Mouse (Mus musculus) urinary bladder, postnatal 36 days (tissue): ENCODE results near the gene Acat1.

Source experiments
- DNase-seq, 2 experiments: peaks; one replicate each; pipeline ENCODE4 v3.0.0; 2022; ENCODE audit warnings: low spot score in 2 of 2, mixed read lengths in 1 of 2

Acat1 gene

GRCm38 (mm10) chr9:53609968-53610781, at the start of gene Acat1:
TSS of gene Acat1 (minus strand) at chr9:53610382.
- DNase-seq, result peak; percentile 91 to 96

- no peak for DNase-seq
These were observed 24.6 kb upstream of the Acat1 start for GRCm38 (mm10) chr9:53634796-53635195.

- no peak for DNase-seq
These were observed 5.1 kb upstream of the Acat1 start for GRCm38 (mm10) chr9:53615246-53615645.

- no peak for DNase-seq
These were observed 4.1 kb upstream of the Acat1 start for GRCm38 (mm10) chr9:53614286-53614685.

- DNase-seq, result no peak
These were observed 745 bp downstream of the Acat1 start for GRCm38 (mm10) chr9:53609306-53609967.

GRCm38 (mm10) chr9:53607816-53608215, 2.4 kb downstream of the Acat1 start:
- DNase-seq, result no peak

GRCm38 (mm10) chr9:53607192-53607591, 3.0 kb downstream of the Acat1 start:
- DNase-seq, result no peak

- no peak for DNase-seq
These were observed 5.2 kb downstream of the Acat1 start for GRCm38 (mm10) chr9:53604954-53605353.

GRCm38 (mm10) chr9:53603849-53604248, 6.3 kb downstream of the Acat1 start:
- DNase-seq, result no peak

- peak in 1 of 2 experiments; percentile 20 for DNase-seq
These were observed 6.8 kb downstream of the Acat1 start for GRCm38 (mm10) chr9:53603384-53603783.

GRCm38 (mm10) chr9:53601541-53601940, 8.6 kb downstream of the Acat1 start:
- DNase-seq, result no peak

- no peak for DNase-seq
These were observed 11.6 kb downstream of the Acat1 start for GRCm38 (mm10) chr9:53598631-53599030.

GRCm38 (mm10) chr9:53596971-53597600, 13.1 kb downstream of the Acat1 start:
- no peak for DNase-seq

GRCm38 (mm10) chr9:53594764-53595163, 15.4 kb downstream of the Acat1 start:
- peak; percentile 43 to 62 for DNase-seq

- no peak for DNase-seq
These were observed 28.3 kb downstream of the Acat1 start for GRCm38 (mm10) chr9:53581870-53582269.

GRCm38 (mm10) chr9:53575721-53576120, 34.5 kb downstream of the Acat1 start:
- no peak for DNase-seq

GRCm38 (mm10) chr9:53572516-53573307, 37.5 kb downstream of the Acat1 start:
- no peak for DNase-seq

GRCm38 (mm10) chr9:53570662-53571061, 39.5 kb downstream of the Acat1 start:
- no peak for DNase-seq

GRCm38 (mm10) chr9:53537336-53537965, 72.7 kb downstream of the Acat1 start:
- no peak for DNase-seq

GRCm38 (mm10) chr9:53536558-53537320, 73.4 kb downstream of the Acat1 start, which contains the start of the genes Atm and Npat:
TSS of gene Atm (minus strand) at chr9:53536740.
TSS of gene Npat (plus strand) at chr9:53537047.
- DNase-seq, result peak; percentile 97 to 99
